Mouse (Mus musculus) lung, adult 2 months (tissue): ENCODE measurements around the gene R3hdm2.

Experiments used
- CTCF ChIP-seq: fragments of 200-500 bp; IDR thresholded peaks from 2 replicates; pipeline ENCODE4 v1.5.1; 2011; ENCODE audit warnings: mild to moderate bottlenecking, low read length, control low read depth; ENCODE audit not compliant: insufficient read depth
- POLR2A ChIP-seq: fragments of 200-500 bp; IDR thresholded peaks from 2 replicates; pipeline ENCODE4 v1.6.1; 2011; ENCODE audit warnings: low read depth, mild to moderate bottlenecking, control low read depth, low read length, borderline replicate concordance; ENCODE audit errors: extremely low read depth

- TF ChIP-seq CTCF, result no peak
- TF ChIP-seq POLR2A, result no peak
Measured at GRCm38 (mm10) chr10:127368273-127368672, 11.9 kb upstream of the R3hdm2 start.
